Mouse (Mus musculus) hematopoietic stem cell, adult 5-6 weeks (primary cell): ENCODE measurements at regions not wholly inside any gene's neighbourhood (a gene's known extent, or its start where the extent isn't known, plus 50 kb on each side); places are given as distances from the start of the nearest gene placed in this dataset.

Experiments
- ATAC-seq, 2 experiments: fragments of 125-278 bp in 1 of 2; replicated peaks in 1 of 2; 2 replicates each; pipeline ENCODE4 v1.8.0; 2016 to 2017; ENCODE audit warnings: inconsistent platforms in 2 of 2, mild to moderate bottlenecking in 2 of 2, moderate number of reproducible peaks in 2 of 2, low read depth in 1 of 2, moderate TSS enrichment in 1 of 2; ENCODE audit not compliant: low FRiP score in 2 of 2, poor library complexity in 2 of 2, severe bottlenecking in 2 of 2, insufficient read depth in 1 of 2, low TSS enrichment in 1 of 2

GRCm38 (mm10) chr16:95802207-95802606, 100.3 kb downstream of the Ets2 start:
- ATAC-seq = no peak

- no peak for ATAC-seq
Observed at GRCm38 (mm10) chr16:95800911-95801442, 99.1 kb downstream of the Ets2 start.

GRCm38 (mm10) chr16:95798582-95798981, 96.7 kb downstream of the Ets2 start:
- ATAC-seq = no peak

- no peak for ATAC-seq
Observed at GRCm38 (mm10) chr16:95798099-95798498, 96.2 kb downstream of the Ets2 start.

- ATAC-seq = no peak
Observed at GRCm38 (mm10) chr16:95797141-95797540, 95.3 kb downstream of the Ets2 start.

GRCm38 (mm10) chr16:95794876-95795275, 93.0 kb downstream of the Ets2 start:
- no peak for ATAC-seq

- ATAC-seq = no peak
Observed at GRCm38 (mm10) chr16:95794281-95794727, 92.4 kb downstream of the Ets2 start.

GRCm38 (mm10) chr16:95790691-95791090, 88.8 kb downstream of the Ets2 start:
- ATAC-seq = no peak

GRCm38 (mm10) chr16:95789548-95789947, 87.7 kb downstream of the Ets2 start:
- ATAC-seq = no peak

GRCm38 (mm10) chr16:95781681-95782080, 79.8 kb downstream of the Ets2 start:
- no peak for ATAC-seq

GRCm38 (mm10) chr16:95780431-95780830, 78.6 kb downstream of the Ets2 start:
- ATAC-seq = no peak

- ATAC-seq = no peak
Observed at GRCm38 (mm10) chr16:95778845-95779722, 77.2 kb downstream of the Ets2 start.

GRCm38 (mm10) chr16:95778173-95778572, 76.3 kb downstream of the Ets2 start:
- ATAC-seq = no peak

GRCm38 (mm10) chr16:95776610-95777363, 74.9 kb downstream of the Ets2 start:
- no peak for ATAC-seq

- ATAC-seq = no peak
Observed at GRCm38 (mm10) chr16:95776010-95776409, 74.1 kb downstream of the Ets2 start.

GRCm38 (mm10) chr16:95775361-95775760, 73.5 kb downstream of the Ets2 start:
- ATAC-seq = no peak

GRCm38 (mm10) chr16:95773151-95773550, 71.3 kb downstream of the Ets2 start:
- no peak for ATAC-seq
